Mouse (Mus musculus) adrenal gland, postnatal 36 days (tissue): ENCODE measurements around the gene Zfp445. TPM values are rescaled to one million over a fixed set of nuclear protein-coding genes. Genes with fewer than 3 reads are reported as not detected.
"Not testable (repeated sequence)": the region's sequence is repeated elsewhere in the genome, so short reads cannot be mapped to it uniquely, and the experiment has no call there.

Experiments
- DNase-seq, 2 experiments: peaks; one replicate each; pipeline ENCODE4 v3.0.0; 2021; ENCODE audit warnings: mixed read lengths in 1 of 2
- long read RNA-seq, 2 experiments: library from polyadenylated mRNA; stranded (forward); transcript quantifications; one replicate each; pipeline ENCODE4 v2.0.0; 2021; ENCODE audit warnings: borderline sequencing depth in 2 of 2
- total RNA-seq, 2 experiments: library from RNA; stranded (reverse); gene quantifications; 2 replicates each; pipeline ENCODE4 v1.2.3; 2021

Gene Zfp445
- 100 to 1,000 TPM in 1 of 2 experiments, 10 to 100 TPM in 1; 93.8 to 116 TPM for total RNA-seq
- long read RNA-seq, experiment 1, full-length matches to known transcripts = 1 of 24 reads
- long read RNA-seq, experiment 1, partial matches to known transcripts = 4 of 24 reads
- long read RNA-seq, experiment 1, other reads (novel, unspliced or antisense) = 19 of 24 reads
- long read RNA-seq, experiment 2, partial matches to known transcripts = 0 of 2 reads
- long read RNA-seq, experiment 2, other reads (novel, unspliced or antisense) = 2 of 2 reads

DNA sequence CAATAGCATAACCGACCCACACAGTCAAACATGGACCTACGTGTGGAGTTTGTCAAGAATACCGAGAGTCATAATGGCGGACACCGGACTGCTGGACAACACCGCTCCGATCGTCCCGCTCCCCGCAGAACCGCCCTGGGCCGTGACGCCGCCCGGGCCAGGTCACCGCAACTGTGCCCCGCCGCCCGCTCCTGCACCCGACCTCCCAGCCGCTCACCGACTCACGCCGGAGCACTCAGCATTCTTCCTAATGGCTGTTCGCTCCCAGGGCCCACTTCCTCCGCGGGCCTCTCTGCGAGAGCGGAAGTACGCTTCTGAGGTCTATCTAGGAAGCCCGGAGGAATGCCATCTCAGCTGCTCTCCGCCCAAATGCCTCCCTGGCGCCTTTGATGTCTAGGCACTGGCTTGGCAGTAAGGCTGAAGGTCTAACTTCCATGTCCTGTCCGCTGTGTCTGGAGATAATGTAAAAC lies at the start of gene Zfp445:
TSS of gene Zfp445 (minus strand) at position 310 of the 470 bp plus-strand sequence.
- peak; percentile 85 to 88 for DNase-seq

DNA sequence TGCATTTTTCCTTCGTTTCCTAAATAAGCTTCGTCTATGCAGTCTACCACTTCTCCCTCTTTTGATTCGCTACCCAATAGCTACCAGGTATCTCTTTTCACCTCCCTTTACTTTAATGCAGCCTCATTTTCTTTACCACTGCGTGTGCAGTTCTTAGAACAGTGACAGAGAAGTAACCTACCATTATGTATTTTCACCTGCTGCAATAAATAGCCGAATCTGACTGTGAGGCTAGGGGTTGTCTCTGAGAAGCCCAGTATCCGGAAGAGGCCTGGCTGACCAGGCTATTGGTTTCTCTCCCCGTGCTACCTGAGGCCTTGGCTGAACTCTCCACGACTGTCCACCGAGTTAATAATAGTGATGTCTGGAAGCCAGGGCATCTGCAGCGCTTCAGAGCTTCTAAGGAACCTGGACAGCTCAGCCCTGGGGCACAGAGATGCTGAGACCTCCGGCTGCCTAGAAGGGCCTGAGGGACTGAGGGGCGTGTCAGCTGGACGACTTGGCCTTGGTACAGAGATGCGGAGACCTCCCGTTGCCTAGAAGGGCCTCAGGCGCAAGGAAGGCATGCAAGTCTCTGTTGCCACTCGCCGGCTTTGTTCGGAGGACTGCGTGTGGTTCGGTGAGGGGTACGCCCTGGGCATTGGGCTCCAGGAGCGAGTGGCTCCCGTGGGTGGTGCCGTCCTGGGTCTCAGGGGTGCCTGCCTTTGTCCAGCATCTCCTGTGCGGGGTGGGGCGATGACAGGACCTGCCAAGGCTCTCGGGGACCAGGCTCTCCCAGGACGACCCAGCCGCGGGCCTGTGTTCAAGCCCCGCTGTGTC lies 37.1 kb upstream of the Zfp445 start:
- DNase-seq = peak; percentile 40 to 68

GRCm38 (mm10) chr9:122901047-122901446 lies 35.2 kb upstream of the Zfp445 start:
- DNase-seq = no peak

DNA sequence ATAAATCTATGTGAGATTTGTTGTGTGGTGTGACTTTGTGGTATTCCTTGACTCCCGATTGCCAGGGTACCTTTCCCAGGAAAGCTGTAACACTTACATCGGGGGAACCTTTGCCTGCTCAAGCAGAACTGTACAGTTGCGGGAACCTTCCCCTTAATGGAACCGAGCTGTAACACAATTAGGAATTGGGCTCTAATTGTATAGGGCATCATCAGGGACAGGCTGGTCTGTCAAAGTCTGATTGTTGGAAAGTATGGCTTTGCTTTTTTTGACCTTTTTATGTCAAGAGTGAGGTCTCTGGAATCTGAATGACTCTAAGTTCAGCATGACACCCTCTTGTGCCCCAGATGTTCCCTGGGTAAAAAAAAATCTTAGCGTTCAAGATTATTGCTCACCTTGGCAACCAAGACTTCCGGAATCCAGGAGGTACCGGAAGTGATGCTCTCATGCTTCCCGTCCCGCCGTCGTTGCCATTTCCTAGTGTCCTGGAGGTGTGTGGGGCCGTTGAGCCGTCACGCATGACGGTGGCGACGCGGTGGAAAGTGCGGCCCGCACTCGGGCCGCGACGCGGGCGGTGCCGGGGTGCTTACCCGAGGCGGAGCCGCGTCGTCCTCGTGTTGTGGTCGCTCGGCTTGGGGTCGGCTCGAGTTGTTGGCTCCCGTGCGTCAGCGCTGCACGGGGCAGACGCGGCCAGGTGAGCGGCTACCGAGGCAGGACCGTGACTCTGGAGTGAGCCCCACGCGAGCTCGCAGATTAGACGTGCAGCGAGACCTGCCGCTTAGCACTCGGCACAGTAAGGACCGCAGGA lies 20.8 kb upstream of the Zfp445 start:
- DNase-seq = peak; percentile 68 to 69

DNA sequence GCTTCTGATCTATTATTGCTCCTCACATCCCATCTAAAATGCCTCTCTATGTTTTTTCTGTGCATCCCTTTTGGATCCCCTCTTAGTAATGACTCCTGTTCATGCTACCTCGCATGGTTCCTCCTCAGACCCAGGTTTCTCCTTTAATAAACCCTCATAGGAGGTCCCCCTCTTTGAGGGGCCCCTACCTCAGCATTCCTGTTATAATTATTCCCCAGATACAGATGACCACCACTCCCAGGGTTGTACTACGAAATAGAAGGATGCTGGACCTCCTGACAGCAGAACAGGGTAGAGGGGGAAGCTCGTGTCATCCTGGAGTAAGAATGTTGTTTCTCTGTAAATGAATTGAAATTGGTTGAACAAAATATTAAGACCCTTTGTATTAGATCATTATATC lies 19.6 kb upstream of the Zfp445 start, which contains the start of gene Zkscan7:
TSS of gene Zkscan7 (plus strand) at position 301 of the 400 bp plus-strand sequence.
- no peak for DNase-seq

DNA sequence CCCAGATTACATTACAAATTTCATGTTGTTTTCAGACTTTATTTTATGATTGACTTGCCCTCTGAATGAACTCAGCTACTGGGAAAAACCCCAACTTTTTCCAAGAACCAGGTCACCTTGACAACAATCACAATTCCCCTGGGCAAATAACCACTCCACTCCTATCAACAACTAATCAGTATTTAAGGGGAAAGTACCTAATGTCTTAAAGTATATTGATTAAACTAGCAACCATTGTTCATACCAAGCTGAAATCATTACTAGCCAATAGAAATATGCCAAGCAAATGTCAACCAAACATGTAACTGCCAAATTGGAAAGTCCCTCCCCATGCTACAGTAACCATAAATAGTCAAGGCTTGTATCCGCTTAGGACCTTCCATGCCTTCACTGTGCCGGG lies 9.3 kb upstream of the Zfp445 start:
- DNase-seq = no peak

- DNase-seq = no peak
Observed at GRCm38 (mm10) chr9:122874653-122875052, 8.8 kb upstream of the Zfp445 start.

GRCm38 (mm10) chr9:122872595-122872994 lies 6.8 kb upstream of the Zfp445 start:
- no peak for DNase-seq

DNA sequence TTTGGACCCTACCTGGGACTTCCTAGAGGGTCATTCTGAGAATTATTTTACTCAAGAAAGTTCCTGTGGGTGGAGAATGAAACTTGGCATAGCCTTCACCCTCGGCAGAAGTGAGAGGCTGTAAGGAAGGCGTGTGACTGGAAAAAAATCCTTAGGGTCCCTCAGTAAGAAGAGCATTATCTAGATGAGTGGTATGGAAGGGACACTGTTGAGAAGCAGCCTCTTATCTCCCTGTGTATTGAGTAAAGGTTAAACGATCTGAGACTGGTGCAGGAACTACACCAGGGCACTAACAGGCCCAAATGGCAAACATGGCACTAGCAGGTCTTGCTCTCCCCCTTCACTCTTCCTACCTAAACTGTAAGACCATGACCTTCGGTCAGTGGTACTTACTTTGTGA lies 386 bp upstream of the Zfp445 start:
- DNase-seq = no peak

- no peak for DNase-seq
Observed at GRCm38 (mm10) chr9:122864848-122865247, 958 bp downstream of the Zfp445 start.

DNA sequence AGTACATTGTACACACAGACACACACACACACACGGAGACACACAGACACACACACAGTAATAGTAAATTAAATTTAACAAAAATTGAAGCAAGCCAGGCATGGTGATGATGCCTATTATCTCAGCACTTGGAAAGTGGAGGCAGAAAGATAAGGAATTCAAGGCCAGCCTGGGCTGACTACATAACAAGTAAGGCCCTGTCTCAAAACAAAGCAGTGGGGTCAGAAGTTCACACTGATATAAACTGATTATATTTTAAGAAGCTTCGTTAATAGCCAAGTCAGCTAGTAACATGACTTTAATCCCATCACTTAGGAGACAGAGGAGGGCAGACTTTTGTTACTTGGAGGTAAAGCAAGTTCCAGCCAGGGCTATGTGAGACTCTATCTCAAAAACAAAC lies 2.1 kb downstream of the Zfp445 start:
- no peak for DNase-seq

GRCm38 (mm10) chr9:122860752-122861151 lies 5.1 kb downstream of the Zfp445 start:
- DNase-seq = no peak

DNA sequence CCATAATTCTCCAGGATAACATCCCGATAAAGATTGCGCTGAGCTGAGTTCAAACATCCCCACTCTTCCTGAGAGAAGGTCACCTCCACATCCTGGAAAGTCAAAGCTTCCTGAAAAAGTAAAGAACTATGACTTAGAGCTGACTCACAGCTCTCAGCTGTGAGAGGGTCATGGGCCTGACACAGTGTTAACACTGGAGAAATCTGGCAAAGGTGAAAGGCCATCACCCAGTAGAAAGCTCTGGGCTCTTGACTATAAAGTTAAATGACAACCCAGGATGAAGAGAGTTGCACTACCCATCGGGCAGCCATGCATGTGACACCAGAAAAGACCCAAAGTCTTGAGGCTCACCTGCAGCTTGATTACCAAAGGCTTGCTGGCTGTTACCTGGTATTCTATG lies 9.1 kb downstream of the Zfp445 start:
- peak in 1 of 2 experiments; percentile 22 for DNase-seq

GRCm38 (mm10) chr9:122855617-122856016 lies 10.2 kb downstream of the Zfp445 start:
- no peak for DNase-seq

DNA sequence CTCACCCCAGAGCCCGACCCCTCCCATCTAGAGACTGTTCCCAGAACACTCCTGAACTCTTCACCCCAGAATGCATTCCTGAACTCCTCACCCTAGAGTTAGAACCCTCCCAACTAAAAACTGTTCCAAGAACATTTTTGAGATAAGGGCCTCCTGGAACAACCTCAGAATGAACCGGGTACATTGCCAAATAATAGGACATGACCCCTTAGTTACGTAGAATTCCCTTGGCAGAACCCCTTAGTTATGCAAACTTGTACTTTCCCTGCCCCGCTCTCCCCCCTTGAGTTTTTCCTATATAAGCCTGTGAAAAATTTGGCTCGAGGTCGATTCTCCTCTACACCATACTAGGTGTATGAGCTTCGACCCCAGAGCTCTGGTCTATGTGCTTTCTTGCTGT lies 10.7 kb downstream of the Zfp445 start:
- DNase-seq = not testable (repeated sequence)

DNA sequence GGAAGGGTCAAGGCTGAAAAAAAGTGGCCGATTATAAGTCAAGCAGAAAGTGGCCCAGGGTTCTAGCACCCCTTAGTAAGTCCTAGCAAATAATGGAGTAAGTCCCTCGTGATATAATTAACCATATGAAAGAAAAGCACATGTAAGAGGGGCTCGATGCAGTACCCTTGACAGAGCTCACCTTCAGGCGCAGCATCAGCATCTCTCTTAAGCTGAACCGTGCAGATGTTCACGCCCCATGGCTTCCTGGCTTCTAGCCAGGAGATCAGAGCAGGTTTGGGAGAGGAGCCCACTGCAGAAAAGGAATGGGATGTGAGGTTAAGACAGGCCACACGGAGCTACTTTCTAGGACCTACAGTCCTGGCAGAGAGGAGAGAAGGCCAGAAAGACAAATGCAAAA lies 11.3 kb downstream of the Zfp445 start:
- DNase-seq = no peak

- DNase-seq = not testable (repeated sequence)
Observed at GRCm38 (mm10) chr9:122847811-122848311, 17.9 kb downstream of the Zfp445 start.

GRCm38 (mm10) chr9:122846156-122846555 lies 19.6 kb downstream of the Zfp445 start:
- no peak for DNase-seq

DNA sequence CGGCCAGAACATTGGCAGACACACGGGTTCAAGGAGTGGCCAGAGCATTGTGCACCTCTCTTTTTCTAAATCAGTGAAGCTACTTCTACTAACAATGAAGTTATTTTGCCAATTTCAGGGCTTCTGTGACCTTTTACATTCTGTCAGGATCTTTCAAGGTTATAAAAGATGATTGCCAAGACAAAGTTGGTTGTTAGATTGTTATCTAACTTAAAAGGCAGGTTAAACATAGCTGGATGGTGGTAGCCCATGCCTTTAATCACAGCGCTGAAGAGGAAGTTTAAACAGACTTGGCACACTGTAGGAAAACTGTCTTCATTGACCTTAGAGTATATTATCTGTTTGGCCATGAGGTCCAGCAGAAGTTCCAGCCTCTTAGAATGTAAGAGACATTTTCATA lies 20.2 kb downstream of the Zfp445 start:
- DNase-seq = no peak

DNA sequence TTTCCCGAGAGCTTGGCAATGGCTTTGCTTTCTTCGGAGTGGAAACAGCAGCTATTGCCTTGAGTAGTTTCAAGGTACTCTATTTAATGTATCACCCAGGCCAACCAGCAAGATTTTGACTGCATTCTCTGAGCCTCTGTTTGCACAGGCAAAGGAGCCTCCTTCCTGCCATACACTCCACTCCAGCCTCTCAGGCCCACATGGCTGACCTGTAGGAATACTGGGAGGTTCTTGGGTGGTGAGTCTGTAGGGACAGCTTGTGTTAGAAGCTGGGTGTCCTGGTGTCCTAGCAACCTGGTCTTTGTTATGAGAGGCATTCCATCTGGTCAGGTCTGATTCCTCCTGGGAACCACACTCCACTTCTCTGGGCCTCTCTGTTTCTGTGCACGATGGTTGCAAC lies 22.0 kb downstream of the Zfp445 start, which contains the start of gene Gm35549:
TSS of gene Gm35549 (minus strand) at position 276 of the 400 bp plus-strand sequence.
- no peak for DNase-seq

GRCm38 (mm10) chr9:122837680-122838079 lies 28.1 kb downstream of the Zfp445 start:
- peak; percentile 42 to 60 for DNase-seq

DNA sequence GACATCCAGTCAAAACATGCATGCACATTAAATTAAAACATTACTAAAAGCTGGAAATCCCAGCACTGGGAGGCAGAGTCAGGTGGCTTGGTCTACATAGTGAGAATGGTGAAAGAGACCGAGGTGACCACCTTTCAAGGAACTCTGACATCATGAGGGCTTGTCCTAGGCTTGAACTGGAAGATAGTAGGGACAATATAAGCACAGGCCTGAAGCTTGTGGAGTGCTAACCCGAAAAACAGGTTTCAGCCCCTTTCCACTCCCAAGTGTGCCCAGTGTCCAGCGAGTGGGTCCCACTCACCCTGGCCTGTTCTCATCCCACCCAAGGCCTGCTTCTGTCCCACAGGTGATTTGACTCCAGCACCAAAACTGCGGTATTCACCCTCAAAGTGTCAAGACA lies 28.6 kb downstream of the Zfp445 start:
- DNase-seq = no peak
